Mouse (Mus musculus) hindbrain, embryonic 11.5 days (tissue): Measurements from ENCODE around the gene Galnt11. TPM values are rescaled to one million over a fixed set of nuclear protein-coding genes. Genes with fewer than 3 reads are reported as not detected.

Experiments used
- ATAC-seq: fragments of 200-750 bp; cut with Nextera tagmentation; 2 replicates; pipeline ENCODE4 v1.8.0; 2017; ENCODE audit warnings: mild to moderate bottlenecking, moderate TSS enrichment, moderate library complexity; ENCODE audit not compliant: low FRiP score
- DNase-seq: peaks from one replicate; pipeline ENCODE4 v3.0.0-alpha.2; 2015; ENCODE audit warnings: low spot score
- H3K27ac ChIP-seq: fragments of 300-500 bp; sonication (generic); 2 replicates; pipeline ENCODE4 v1.5.1; 2014; ENCODE audit warnings: mild to moderate bottlenecking, low read depth, low read length
- H3K27me3 ChIP-seq: fragments of 300-500 bp; sonication (generic); 2 replicates; pipeline ENCODE4 v1.6.1; 2014; ENCODE audit warnings: mild to moderate bottlenecking, low read length, moderate library complexity, mixed read lengths; ENCODE audit not compliant: control insufficient read depth, insufficient read depth
- H3K36me3 ChIP-seq: fragments of 300-500 bp; sonication (generic); 2 replicates; pipeline ENCODE4 v1.6.1; 2014; ENCODE audit warnings: mild to moderate bottlenecking, low read length, moderate library complexity, mixed read lengths; ENCODE audit not compliant: control insufficient read depth, insufficient read depth
- H3K4me1 ChIP-seq: fragments of 300-500 bp; sonication (generic); replicated peaks from 2 replicates; pipeline ENCODE4 v1.6.1; 2014; ENCODE audit warnings: low read length, mixed read lengths; ENCODE audit not compliant: control insufficient read depth, insufficient read depth
- H3K4me2 ChIP-seq: fragments of 300-500 bp; sonication (generic); replicated peaks from 2 replicates; pipeline ENCODE4 v1.6.1; 2014; ENCODE audit warnings: mild to moderate bottlenecking, low read depth, low read length
- H3K4me3 ChIP-seq: fragments of 300-500 bp; sonication (generic); 2 replicates; pipeline ENCODE4 v1.5.1; 2014; ENCODE audit warnings: low read depth, low read length
- H3K9ac ChIP-seq: fragments of 300-500 bp; sonication (generic); 2 replicates; pipeline ENCODE4 v1.6.1; 2014; ENCODE audit warnings: low read depth, low read length
- H3K9me3 ChIP-seq: fragments of 300-500 bp; sonication (generic); 2 replicates; pipeline ENCODE4 v1.6.1; 2016; ENCODE audit warnings: low read length; ENCODE audit not compliant: control insufficient read depth
- WGBS: fragments of 180-500 bp; shearing (Covaris S2); extraction: QIAGEN DNeasy Blood & Tissue Kit; methylation state at CpG from one replicate; pipeline ENCODE4 v1.1.7; 2014; 5-methylcytosine and 5-hydroxymethylcytosine counted together
- polyA plus RNA-seq: library from polyadenylated mRNA; unstranded; fragments of >200 nt; fragmentation: Nextera tagmentation; extraction: Ambion mirVana; gene quantifications from 2 replicates; pipeline ENCODE4 v1.2.1, GENCODE M21; 2014

The Galnt11 gene
- polyA plus RNA-seq, 1 experiment from 2014 or later = 44.9 TPM

DNA sequence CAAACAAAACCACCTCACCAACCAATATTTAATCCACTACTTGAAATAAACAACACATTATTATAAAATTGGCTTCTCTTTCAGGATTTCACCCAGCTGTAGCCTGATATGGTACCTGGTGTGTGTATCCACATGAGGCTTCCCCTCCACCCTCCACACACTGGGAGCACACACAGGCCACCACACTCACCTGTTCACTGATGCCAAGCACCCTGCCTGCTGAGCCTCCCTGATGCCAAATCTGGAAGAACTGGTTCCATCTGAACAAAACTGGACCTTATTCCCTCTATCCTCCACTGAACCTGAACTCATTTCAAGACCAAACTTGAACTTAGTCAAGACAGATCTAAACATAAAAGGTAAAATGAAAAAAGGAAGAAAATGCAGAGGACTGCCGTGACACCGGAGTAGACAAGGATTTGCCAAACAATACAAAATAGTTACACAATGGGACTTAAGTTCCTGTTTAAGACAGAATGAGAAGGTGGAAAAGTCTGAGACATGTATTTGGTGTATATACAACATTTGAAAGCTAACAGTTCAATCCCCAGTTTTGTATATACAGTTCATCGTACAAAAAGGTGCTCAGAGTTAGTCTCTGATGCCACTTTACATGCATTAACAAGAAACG, 46.7 kb downstream of the Galnt11 start:
- Histone ChIP-seq H3K4me1 (no peaks in the 10 kb centered on the region), H3K36me3 (no peaks in the 10 kb centered on the region), H3K4me2 (no peak overlapping the region), H3K9me3 (no peaks in the 10 kb centered on the region), H3K4me3 (no peak overlapping the region), H3K9ac (no peak overlapping the region), H3K27me3 (no peaks in the 10 kb centered on the region), H3K27ac (no peak overlapping the region)
- ATAC-seq (no peak), DNase-seq (no peak)
- WGBS = 96% methylated on average over 4 of the region's 4 CpGs

DNA sequence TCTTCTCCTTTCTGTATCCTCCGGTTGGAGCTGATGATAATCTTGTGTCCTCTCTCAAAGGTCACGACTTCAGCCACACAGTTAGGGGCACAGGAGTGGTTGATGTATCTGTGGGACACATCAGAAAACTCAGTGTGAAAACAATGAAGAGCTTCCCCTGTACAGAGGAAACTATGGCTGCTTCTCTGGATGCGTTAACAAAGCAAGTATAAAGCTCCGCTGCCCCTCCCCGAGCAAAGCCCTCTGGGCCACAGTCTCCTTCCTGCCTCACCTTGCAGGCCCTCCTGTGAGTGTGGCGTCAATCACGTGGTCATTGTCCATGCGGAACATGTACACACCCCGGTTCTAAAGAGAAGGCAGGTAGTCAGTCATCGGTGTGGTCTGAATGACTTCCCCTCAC, 53.9 kb downstream of the Galnt11 start:
- H3K4me1 ChIP-seq = no peaks in the 10 kb centered on the region
- DNase-seq (no peak), ATAC-seq (no peak)
- H3K9ac ChIP-seq = no peak overlapping the region
- H3K27ac ChIP-seq = no peak overlapping the region
- peaks cover 9% of the 10 kb centered on the region for H3K36me3 ChIP-seq
- no peak overlapping the region for H3K4me3 ChIP-seq
- no peaks in the 10 kb centered on the region for H3K27me3 ChIP-seq
- H3K4me2 ChIP-seq = no peak overlapping the region
- H3K9me3 ChIP-seq = no peaks in the 10 kb centered on the region
- WGBS = 91% methylated on average over 10 of the region's 10 CpGs

DNA sequence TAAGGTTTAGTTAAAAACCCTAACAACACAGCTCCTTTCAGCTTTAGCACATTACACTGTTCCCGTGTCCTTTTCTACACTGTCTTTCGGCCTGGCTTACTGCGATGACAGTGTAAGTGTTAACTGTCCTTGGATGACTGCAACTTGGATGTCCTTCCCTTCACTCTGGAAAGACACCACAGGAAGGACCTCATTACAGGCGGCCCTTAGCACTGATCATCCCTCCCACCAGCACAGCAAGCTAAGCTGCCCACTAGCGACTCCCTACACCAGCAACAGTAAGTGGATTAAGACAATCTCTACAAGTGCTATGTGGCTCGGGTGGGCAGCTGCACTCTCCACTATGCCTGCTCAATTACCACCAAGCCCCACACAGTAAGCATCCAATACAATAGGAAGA, 54.7 kb downstream of the Galnt11 start:
- no peaks in the 10 kb centered on the region for H3K9me3 ChIP-seq
- H3K4me2 ChIP-seq = no peak overlapping the region
- no peak overlapping the region for H3K4me3 ChIP-seq
- no peak for DNase-seq
- no peaks in the 10 kb centered on the region for H3K27me3 ChIP-seq
- ATAC-seq = no peak
- peaks cover 12% of the 10 kb centered on the region for H3K36me3 ChIP-seq
- 92% methylated on average over 6 of the region's 6 CpGs for WGBS
- no peaks in the 10 kb centered on the region for H3K4me1 ChIP-seq
- H3K9ac ChIP-seq = no peak overlapping the region
- no peak overlapping the region for H3K27ac ChIP-seq

DNA sequence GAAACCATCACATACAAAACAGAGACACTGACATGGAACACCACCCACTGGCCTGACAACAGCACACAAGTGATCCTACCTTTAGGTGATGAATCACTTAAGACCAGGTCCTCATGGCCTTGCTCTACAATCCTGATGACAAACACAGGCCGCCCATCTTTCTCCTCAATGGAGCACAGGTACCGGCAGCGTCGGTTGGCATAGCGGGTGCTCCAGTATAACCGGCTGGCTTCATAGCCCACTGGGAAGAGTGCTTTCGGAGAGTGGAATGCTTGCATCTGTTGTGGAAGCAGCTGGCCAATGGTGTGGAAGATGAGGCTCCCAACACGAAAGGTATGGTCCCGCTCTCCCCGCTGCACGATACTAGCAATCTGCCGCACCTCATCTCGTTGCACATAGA, 62.3 kb downstream of the Galnt11 start:
- DNase-seq = no peak
- H3K27ac ChIP-seq = no peak overlapping the region
- H3K4me3 ChIP-seq = no peak overlapping the region
- peaks cover 8% of the 10 kb centered on the region; the same call in 1 of the 2 replicates for H3K36me3 ChIP-seq
- no peak for ATAC-seq
- H3K9me3 ChIP-seq = no peaks in the 10 kb centered on the region
- no peak overlapping the region for H3K9ac ChIP-seq
- WGBS = 98% methylated on average over 13 of the region's 13 CpGs
- no peak overlapping the region for H3K4me2 ChIP-seq
- H3K27me3 ChIP-seq = no peaks in the 10 kb centered on the region
- H3K4me1 ChIP-seq = no peaks in the 10 kb centered on the region

DNA sequence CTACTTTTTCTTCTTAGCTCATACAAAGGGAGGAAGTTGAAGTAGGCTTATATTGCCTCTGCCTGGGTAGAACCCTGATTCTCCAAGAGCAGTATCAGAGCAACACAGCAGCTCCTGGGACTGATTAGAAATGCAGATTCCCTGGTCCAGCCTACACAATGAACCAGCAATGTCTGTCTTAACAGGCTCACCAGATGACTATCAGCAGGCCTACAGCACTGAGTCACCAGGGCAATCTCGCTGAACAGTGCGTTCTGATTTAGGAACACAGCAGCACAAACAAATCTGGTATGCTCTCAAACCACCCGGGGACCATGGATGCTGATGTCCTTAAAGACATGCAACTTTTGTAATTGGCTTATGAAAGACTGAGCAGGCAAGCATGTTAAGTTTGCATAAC, 75.1 kb downstream of the Galnt11 start:
- Histone ChIP-seq H3K4me3 (no peak overlapping the region), H3K9me3 (no peaks in the 10 kb centered on the region), H3K27me3 (no peaks in the 10 kb centered on the region), H3K36me3 (0 out of 2 replicates have a peak, but pooled peaks cover 4% of the 10 kb centered on the region), H3K4me1 (no peaks in the 10 kb centered on the region), H3K27ac (no peak overlapping the region), H3K9ac (no peak overlapping the region), H3K4me2 (no peak overlapping the region)
- 73% methylated on average over 3 of the region's 3 CpGs for WGBS
- no peak for ATAC-seq
- no peak for DNase-seq

DNA sequence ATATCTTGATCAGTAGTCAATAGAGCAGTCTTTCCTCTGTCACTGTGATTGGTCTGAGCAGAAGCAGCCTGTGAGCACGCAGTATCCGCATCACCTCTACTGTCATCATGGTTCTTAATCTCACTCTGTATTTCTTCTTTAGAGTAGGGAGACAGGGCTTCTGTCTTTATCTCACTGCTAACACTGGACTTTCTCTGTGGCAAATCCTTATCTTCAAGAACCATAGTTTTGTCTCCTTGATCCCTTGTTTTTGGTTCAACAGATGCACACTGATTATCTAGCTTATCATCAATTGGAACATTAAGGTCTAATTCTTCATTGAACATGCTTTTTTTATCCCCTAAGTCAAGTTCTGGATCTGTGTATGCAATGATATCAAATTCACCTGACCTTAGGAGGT, 88.5 kb downstream of the Galnt11 start:
- Histone ChIP-seq H3K4me1 (no peaks in the 10 kb centered on the region), H3K4me2 (no peak overlapping the region), H3K4me3 (no peak overlapping the region), H3K27me3 (no peaks in the 10 kb centered on the region), H3K9me3 (no peaks in the 10 kb centered on the region), H3K27ac (no peak overlapping the region), H3K36me3 (peaks cover 23% of the 10 kb centered on the region), H3K9ac (no peak overlapping the region)
- WGBS = 100% methylated on average over 2 of the region's 2 CpGs
- ATAC-seq (no peak), DNase-seq (no peak)

DNA sequence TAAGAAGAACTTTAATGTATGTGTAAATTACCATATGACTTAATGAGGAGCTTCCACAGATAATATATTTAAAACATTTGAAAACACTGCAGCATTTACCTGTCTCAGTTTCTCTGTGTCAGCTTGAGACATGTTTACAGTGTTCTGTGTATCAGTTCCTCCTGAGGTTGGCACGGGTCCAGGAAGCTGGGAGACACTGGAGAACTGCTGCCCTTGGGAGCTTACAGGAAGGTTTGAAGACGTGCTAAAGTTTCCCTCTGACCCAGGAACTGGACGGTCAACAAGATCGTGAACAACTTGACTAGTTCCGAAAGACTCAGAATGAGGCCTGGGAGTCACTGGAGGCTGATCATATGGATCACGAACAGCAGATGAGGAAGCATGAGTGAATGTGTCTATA, 92.2 kb downstream of the Galnt11 start:
- Histone ChIP-seq H3K4me2 (no peak overlapping the region), H3K4me1 (no peaks in the 10 kb centered on the region), H3K4me3 (no peak overlapping the region), H3K9me3 (no peaks in the 10 kb centered on the region), H3K9ac (no peak overlapping the region), H3K27me3 (no peaks in the 10 kb centered on the region), H3K36me3 (peaks cover 23% of the 10 kb centered on the region), H3K27ac (no peak overlapping the region)
- DNase-seq = no peak
- no peak for ATAC-seq
- WGBS = 92% methylated on average over 6 of the region's 6 CpGs

Other genes starting within 250 kb of the Galnt11 start
- gene Prkag2, start 121.3 kb upstream of the Galnt11 start, polyA plus RNA-seq = 56.7 and 57.3 TPM in 2 replicates
- 0.08 TPM in 1 of 2 replicates, not detected in the other for gene Galntl5, start 40.4 kb upstream of the Galnt11 start, polyA plus RNA-seq
- not detected in 2 replicates for gene E130116L18Rik, start 1.2 kb downstream of the Galnt11 start, polyA plus RNA-seq